Mouse (Mus musculus) cerebellum, adult 9-10 months (tissue): ENCODE data around the gene Slc12a3.

Experiments
- DNase-seq: peaks from one replicate; pipeline ENCODE4 v3.0.0; 2022

Slc12a3 gene

GRCm38 (mm10) chr8:94412518-94412917 is 83.5 kb downstream of the Slc12a3 start:
- no peak for DNase-seq

- DNase-seq = no peak
These were observed 84.5 kb downstream of the Slc12a3 start for GRCm38 (mm10) chr8:94413509-94413908.

GRCm38 (mm10) chr8:94415218-94415617 is 86.2 kb downstream of the Slc12a3 start:
- DNase-seq = no peak
